ENCODE assay signal across 8 mouse cellular contexts in the genomic region with DNA sequence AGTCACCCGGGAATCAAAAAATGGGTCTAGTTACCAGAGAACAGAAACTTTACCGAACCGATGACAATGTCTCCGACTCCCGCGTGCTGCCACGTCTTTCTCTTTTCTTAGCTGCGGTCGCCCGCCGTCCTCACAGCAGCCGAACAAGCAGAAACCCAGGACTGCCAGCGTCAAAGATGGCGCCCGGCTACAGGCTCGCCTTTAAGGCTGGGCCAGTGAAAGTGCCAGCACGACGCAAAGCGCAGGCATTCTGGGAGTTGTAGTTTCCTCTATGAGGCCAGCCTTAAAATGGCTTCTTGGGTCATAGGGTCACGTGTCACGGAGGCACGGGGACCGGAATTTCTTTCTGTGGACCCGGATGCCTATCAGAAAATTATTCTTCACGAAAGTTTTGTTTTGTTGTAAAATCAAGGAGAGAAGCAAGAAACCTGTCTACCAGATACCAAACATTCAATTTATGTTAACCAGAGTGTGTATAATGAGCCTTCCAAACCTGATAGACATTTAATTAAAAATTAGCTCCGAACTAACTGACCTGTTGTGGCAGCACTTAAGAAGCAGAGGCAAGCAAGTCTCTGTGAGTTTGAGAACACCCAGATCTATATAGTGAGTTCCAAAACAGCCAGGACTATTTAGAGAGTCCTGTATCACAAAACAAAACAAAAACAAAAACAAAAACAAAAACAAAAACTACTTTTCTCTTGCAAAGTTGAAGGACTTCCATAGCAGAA. TPM values are rescaled to one million over a fixed set of nuclear protein-coding genes. Genes with fewer than 3 reads are reported as not detected.
A peak's percentile ranks its signal among the peaks of the same experiment; 100 is the strongest.
DNase-seq lines count a peak whose midpoint lies in the region; ATAC-seq lines count a peak whose summit lies in the region.

Gm38394 (minus strand) TSS at position 116 of the 731 bp plus-strand sequence.

- peak within 1 kb of the TSS; percentile 96 for H3K27ac ChIP-seq in lung, embryonic 16.5 days (ENCODE audit: low read length)

- peak within 1 kb of the TSS; percentile 64 for H3K4me3 ChIP-seq in lung, embryonic 16.5 days (ENCODE audit: low read length)

- DNase-seq in MEL-GATA-1-ER (ENCODE audit: extremely low read depth, low read depth), result peak; percentile 96
- DNase-seq in cerebellum, adult 8-10 months, result peak; percentile 86
- peak; percentile 95 for DNase-seq in forelimb bud, embryonic 11.5 days (ENCODE audit: low read depth, low spot score)
- DNase-seq in layer of hippocampus, adult 9-10 months (ENCODE audit: low spot score), result peak; percentile 86
- peak; percentile 64 for DNase-seq in ovary, postnatal 10 days (ENCODE audit: low spot score)
- peak; percentile 89 for DNase-seq in thymus, postnatal 10 days (ENCODE audit: low spot score in 2 of 2)

- H3K27me3 ChIP-seq in lung, embryonic 16.5 days (ENCODE audit: control insufficient read depth, insufficient read depth, low read depth, low read length), result no peaks in the 10 kb centered on the region

- peaks cover 15% of the 10 kb centered on the region for H3K36me3 ChIP-seq in lung, embryonic 16.5 days (ENCODE audit: control insufficient read depth, insufficient read depth, low read length)

- H3K9ac ChIP-seq in lung, embryonic 16.5 days (ENCODE audit: low read length), result peak within 1 kb of the TSS; percentile 90

- no peaks in the 10 kb centered on the region for H3K9me3 ChIP-seq in lung, embryonic 16.5 days (ENCODE audit: control insufficient read depth, low read length)

- H3K4me1 ChIP-seq in lung, embryonic 16.5 days (replicated peaks; ENCODE audit: control insufficient read depth, insufficient read depth, low read length), result peaks cover 32% of the 10 kb centered on the region

- peak; percentile 99 for ATAC-seq in hematopoietic stem cell, adult 5-6 weeks (replicated peaks in 1 of 2; ENCODE audit: insufficient read depth in 1 of 2, low FRiP score in 2 of 2, low TSS enrichment in 1 of 2, low read depth in 1 of 2, poor library complexity in 2 of 2, severe bottlenecking in 2 of 2)
- peak; percentile 99 for ATAC-seq in lung, embryonic 16.5 days (ENCODE audit: low read depth)

- WGBS in lung, embryonic 16.5 days, result 2% methylated on average over 26 of the region's 26 CpGs

- peak within 1 kb of the TSS; percentile 64 for H3K4me2 ChIP-seq in lung, embryonic 16.5 days (ENCODE audit: low read depth, low read length)

RNA-seq across cellular contexts. Expression of gene Gm38394, which starts in this region (rescaled TPM):
- total RNA-seq in hematopoietic stem cell, adult 5-6 weeks (2017), result 10.0 and 12.3 TPM in 2 replicates
- 5.4 TPM in 2 replicates for polyA plus RNA-seq in lung, embryonic 16.5 days (2015; fragmentation: Nextera tagmentation; extraction: Ambion mirVana)

Comparison
In these comparisons a context has a peak if more than half of its experiments do, and no peak if none do; other contexts are left out.
1. Peak in every context shown above with its lines: DNase-seq, ATAC-seq, H3K4me3 ChIP-seq and H3K27ac ChIP-seq.